Mouse (Mus musculus): ENCODE data around the gene Olfr1093. TPM values are rescaled to one million over a fixed set of nuclear protein-coding genes. Genes with fewer than 3 reads are reported as not detected.

Olfr1093 gene
- total RNA-seq (2023): not detected in 4 replicates

DNA sequence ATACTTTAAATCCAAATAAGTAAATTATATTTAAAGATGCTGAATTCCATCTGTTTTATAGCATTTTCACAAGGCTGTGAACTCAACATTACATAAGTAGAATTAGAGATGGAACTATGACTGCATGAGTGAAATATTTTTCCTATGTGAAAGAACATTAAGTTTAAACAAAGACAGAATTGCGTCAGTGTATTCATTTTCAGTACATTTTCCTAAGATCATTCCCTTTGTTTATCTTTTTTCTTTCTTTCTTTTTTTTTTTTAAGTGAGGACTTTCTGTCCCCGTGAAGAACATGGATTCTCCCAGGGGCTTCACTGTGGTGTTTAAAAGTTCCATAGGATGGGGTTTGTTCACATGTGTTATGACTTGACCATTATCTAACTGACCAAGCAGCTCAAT is at the start of gene Olfr1093:
Gene Olfr1093, plus strand, starts transcription at position 301 of the 400 bp plus-strand sequence.

DNA sequence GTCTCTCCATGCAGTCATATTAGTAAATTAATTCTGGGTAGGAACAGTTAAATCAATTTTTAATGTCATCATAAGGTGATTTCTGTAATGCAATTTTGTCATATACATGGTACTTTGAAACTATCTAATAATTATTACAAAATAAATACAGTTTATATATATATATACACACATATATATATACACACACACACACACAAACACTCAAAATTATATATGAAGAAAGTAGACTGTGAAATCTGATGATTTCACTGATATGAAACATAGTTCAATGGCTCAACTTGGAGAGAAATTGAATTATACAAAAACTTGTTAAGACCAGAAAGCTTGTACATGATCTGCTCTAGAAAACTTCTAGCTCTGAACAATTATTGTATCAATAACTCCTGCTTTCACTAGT is 48.7 kb upstream of the Olfr1093 start, which contains the start of gene Olfr1089:
Gene Olfr1089, minus strand, starts transcription at position 101 of the 400 bp plus-strand sequence.

GRCm38 (mm10) chr2:86758893-86759292 is 23.4 kb upstream of the Olfr1093 start, which contains the start of gene Olfr1090:
Gene Olfr1090 (minus strand): TSS chr2:86758993.

GRCm38 (mm10) chr2:86809918-86810317 is 27.6 kb downstream of the Olfr1093 start, which contains the start of gene Olfr141:
Gene Olfr141 (minus strand): TSS chr2:86810018.

DNA sequence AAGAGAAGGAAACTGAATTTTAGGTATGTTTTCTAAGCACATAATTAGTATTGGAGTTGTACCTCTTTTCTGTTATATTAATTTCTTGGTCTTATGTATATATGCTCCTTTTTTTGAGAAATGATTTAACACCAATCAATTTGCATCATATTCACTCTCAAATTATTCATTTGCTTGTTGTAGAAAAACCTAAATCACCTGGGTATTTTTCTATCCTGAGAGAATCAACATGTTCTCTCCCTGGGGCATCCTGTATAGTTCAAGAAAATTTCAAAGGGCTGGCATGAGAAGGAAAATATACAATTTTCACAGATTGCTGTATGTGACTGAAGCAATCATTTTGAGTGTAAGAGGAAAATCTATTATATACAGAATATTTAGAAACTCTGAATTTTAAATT is 42.1 kb downstream of the Olfr1093 start, which contains the start of gene Olfr1094:
Gene Olfr1094, plus strand, starts transcription at position 301 of the 400 bp plus-strand sequence.

Other genes with a start within 250 kb of the Olfr1093 start
- not detected in 4 replicates for gene Olfr1079, start 240.0 kb upstream of the Olfr1093 start, total RNA-seq (2023)
- gene Olfr1080, start 224.2 kb upstream of the Olfr1093 start, total RNA-seq (2023): not detected in 4 replicates
- not detected in 4 replicates for gene Olfr1082, start 183.5 kb upstream of the Olfr1093 start, total RNA-seq (2023)
- not detected in 4 replicates for gene Olfr1084, start 142.8 kb upstream of the Olfr1093 start, total RNA-seq (2023)
- not detected in 4 replicates for gene Olfr1085, start 120.5 kb upstream of the Olfr1093 start, total RNA-seq (2023)
- gene Olfr1086, start 102.4 kb upstream of the Olfr1093 start, total RNA-seq (2023): not detected in 4 replicates
- gene Olfr1087, start 84.1 kb upstream of the Olfr1093 start, total RNA-seq (2023): not detected in 4 replicates
- gene Olfr1089, start 48.8 kb upstream of the Olfr1093 start, total RNA-seq (2023): not detected in 4 replicates
- gene Olfr1090, start 23.5 kb upstream of the Olfr1093 start, total RNA-seq (2023): not detected in 4 replicates
- not detected in 4 replicates for gene Olfr141, start 27.5 kb downstream of the Olfr1093 start, total RNA-seq (2023)
- gene Olfr1094, start 42.2 kb downstream of the Olfr1093 start, total RNA-seq (2023): not detected in 4 replicates
- gene Olfr1095, start 69.2 kb downstream of the Olfr1093 start, total RNA-seq (2023): not detected in 4 replicates
- gene Gm13723, start 92.3 kb downstream of the Olfr1093 start, total RNA-seq (2023): not detected in 4 replicates
- not detected in 4 replicates for gene Olfr1097, start 109.7 kb downstream of the Olfr1093 start, total RNA-seq (2023)
- gene Olfr1098, start 142.1 kb downstream of the Olfr1093 start, total RNA-seq (2023): not detected in 4 replicates
- gene Olfr1099, start 178.2 kb downstream of the Olfr1093 start, total RNA-seq (2023): not detected in 4 replicates
- gene Olfr1100, start 197.5 kb downstream of the Olfr1093 start, total RNA-seq (2023): not detected in 4 replicates
- not detected in 4 replicates for gene Olfr1101, start 208.7 kb downstream of the Olfr1093 start, total RNA-seq (2023)
- not detected in 4 replicates for gene Olfr1102, start 215.9 kb downstream of the Olfr1093 start, total RNA-seq (2023)
- not detected in 4 replicates for gene Olfr1104, start 244.6 kb downstream of the Olfr1093 start, total RNA-seq (2023)

Data from B cell, adult 62 days (primary cell).